Mouse (Mus musculus) frontal cortex, postnatal 36 days (tissue): ENCODE results near the gene Synpo2.
A peak's percentile ranks its signal among the peaks of the same experiment; 100 is the strongest.

Source experiments
- DNase-seq, 2 experiments: peaks; one replicate each; pipeline ENCODE4 v3.0.0; 2022; ENCODE audit warnings: low spot score in 2 of 2

The Synpo2 gene

GRCm38 (mm10) chr3:123235921-123236320 is at the start of gene Synpo2:
TSS of gene Synpo2 (minus strand) at chr3:123236149.
- DNase-seq: peak; percentile 31 to 52

- DNase-seq: no peak
Observed at GRCm38 (mm10) chr3:123285649-123286048, 49.7 kb upstream of the Synpo2 start.

- DNase-seq: no peak
Observed at GRCm38 (mm10) chr3:123284284-123284683, 48.3 kb upstream of the Synpo2 start.

GRCm38 (mm10) chr3:123282866-123283615 is 47.1 kb upstream of the Synpo2 start:
- no peak for DNase-seq

- DNase-seq: peak; percentile 59 to 72
Observed at GRCm38 (mm10) chr3:123267741-123268201, 31.8 kb upstream of the Synpo2 start.

- DNase-seq: peak; percentile 69 to 82
Observed at GRCm38 (mm10) chr3:123266753-123267651, 31.1 kb upstream of the Synpo2 start, which contains the start of gene Sec24d. TSS of gene Sec24d (plus strand) at chr3:123267455.

- peak in 1 of 2 experiments; percentile 8 for DNase-seq
Observed at GRCm38 (mm10) chr3:123264706-123265105, 28.8 kb upstream of the Synpo2 start.

- DNase-seq: no peak
Observed at GRCm38 (mm10) chr3:123258709-123259108, 22.8 kb upstream of the Synpo2 start.

- DNase-seq: no peak
Observed at GRCm38 (mm10) chr3:123256181-123257101, 20.5 kb upstream of the Synpo2 start.

- no peak for DNase-seq
Observed at GRCm38 (mm10) chr3:123245646-123246045, 9.7 kb upstream of the Synpo2 start.

- no peak for DNase-seq
Observed at GRCm38 (mm10) chr3:123244376-123244775, 8.4 kb upstream of the Synpo2 start.

GRCm38 (mm10) chr3:123237446-123237845 is 1.5 kb upstream of the Synpo2 start:
- no peak for DNase-seq

GRCm38 (mm10) chr3:123237039-123237438 is 1.1 kb upstream of the Synpo2 start:
- DNase-seq: no peak

- no peak for DNase-seq
Observed at GRCm38 (mm10) chr3:123235495-123235894, 454 bp downstream of the Synpo2 start.

GRCm38 (mm10) chr3:123234191-123234836 is 1.6 kb downstream of the Synpo2 start:
- DNase-seq: peak; percentile 17 to 67

GRCm38 (mm10) chr3:123231639-123232038 is 4.3 kb downstream of the Synpo2 start:
- DNase-seq: no peak

- no peak for DNase-seq
Observed at GRCm38 (mm10) chr3:123227276-123227675, 8.7 kb downstream of the Synpo2 start.

GRCm38 (mm10) chr3:123218646-123219045 is 17.3 kb downstream of the Synpo2 start:
- no peak for DNase-seq

GRCm38 (mm10) chr3:123208891-123209290 is 27.1 kb downstream of the Synpo2 start:
- no peak for DNase-seq

GRCm38 (mm10) chr3:123207386-123207785 is 28.6 kb downstream of the Synpo2 start:
- no peak for DNase-seq

GRCm38 (mm10) chr3:123205485-123205884 is 30.5 kb downstream of the Synpo2 start:
- no peak for DNase-seq
